Mouse (Mus musculus): Measurements from ENCODE around the gene Chpf.

The Chpf gene

GRCm38 (mm10) chr1:75499441-75499840 is 20.3 kb upstream of the Chpf start:
- DNase-seq (ENCODE audit: low spot score in 2 of 2): no peak

- no peak for DNase-seq (ENCODE audit: low spot score in 2 of 2)
Observed at GRCm38 (mm10) chr1:75498897-75499296, 19.8 kb upstream of the Chpf start.

- peak in 1 of 2 experiments; percentile 51 for DNase-seq (ENCODE audit: low spot score in 2 of 2)
Observed at GRCm38 (mm10) chr1:75494878-75495548, 15.9 kb upstream of the Chpf start.

- DNase-seq (ENCODE audit: low spot score in 2 of 2): no peak
Observed at GRCm38 (mm10) chr1:75492579-75493170, 13.6 kb upstream of the Chpf start.

GRCm38 (mm10) chr1:75490785-75491551 is 11.9 kb upstream of the Chpf start:
- DNase-seq (ENCODE audit: low spot score in 2 of 2): no peak

- peak; percentile 65 to 71 for DNase-seq (ENCODE audit: low spot score in 2 of 2)
Observed at GRCm38 (mm10) chr1:75487405-75488161, 8.5 kb upstream of the Chpf start.

GRCm38 (mm10) chr1:75487040-75487404 is 7.9 kb upstream of the Chpf start:
- no peak for DNase-seq (ENCODE audit: low spot score in 2 of 2)

- no peak for DNase-seq (ENCODE audit: low spot score in 2 of 2)
Observed at GRCm38 (mm10) chr1:75486561-75486960, 7.5 kb upstream of the Chpf start.

GRCm38 (mm10) chr1:75480735-75481134 is 1.6 kb upstream of the Chpf start:
- DNase-seq (ENCODE audit: low spot score in 2 of 2): peak in 1 of 2 experiments; percentile 50

GRCm38 (mm10) chr1:75480036-75480435 is 929 bp upstream of the Chpf start:
- no peak for DNase-seq (ENCODE audit: low spot score in 2 of 2)

- DNase-seq (ENCODE audit: low spot score in 2 of 2): no peak
Observed at GRCm38 (mm10) chr1:75479635-75479989, 505 bp upstream of the Chpf start.

- no peak for DNase-seq (ENCODE audit: low spot score in 2 of 2)
Observed at GRCm38 (mm10) chr1:75478497-75478896, 610 bp downstream of the Chpf start.

GRCm38 (mm10) chr1:75477966-75478290 is 1.2 kb downstream of the Chpf start:
- DNase-seq (ENCODE audit: low spot score in 2 of 2): peak in 1 of 2 experiments; percentile 25

- DNase-seq (ENCODE audit: low spot score in 2 of 2): peak; percentile 86 to 88
Observed at GRCm38 (mm10) chr1:75477264-75477965, 1.7 kb downstream of the Chpf start.

- DNase-seq (ENCODE audit: low spot score in 2 of 2): no peak
Observed at GRCm38 (mm10) chr1:75476441-75476840, 2.7 kb downstream of the Chpf start.

- no peak for DNase-seq (ENCODE audit: low spot score in 2 of 2)
Observed at GRCm38 (mm10) chr1:75469287-75469825, 9.8 kb downstream of the Chpf start.

GRCm38 (mm10) chr1:75467215-75467927 is 11.7 kb downstream of the Chpf start:
- DNase-seq (ENCODE audit: low spot score in 2 of 2): peak; percentile 79 to 88

GRCm38 (mm10) chr1:75463652-75464204 is 15.4 kb downstream of the Chpf start:
- DNase-seq (ENCODE audit: low spot score in 2 of 2): no peak

GRCm38 (mm10) chr1:75462636-75463035 is 16.5 kb downstream of the Chpf start:
- no peak for DNase-seq (ENCODE audit: low spot score in 2 of 2)

- no peak for DNase-seq (ENCODE audit: low spot score in 2 of 2)
Observed at GRCm38 (mm10) chr1:75460297-75460696, 18.8 kb downstream of the Chpf start.

Measured in frontal cortex, postnatal 36 days (tissue).